Mouse (Mus musculus) cerebellum, postnatal 4 days (tissue): ENCODE measurements at regions not wholly inside any gene's neighbourhood (a gene's known extent, or its start where the extent isn't known, plus 50 kb on each side); places are given as distances from the start of the nearest gene placed in this dataset.
A peak's percentile ranks its signal among the peaks of the same experiment; 100 is the strongest.

Experiments
- DNase-seq, 2 experiments: peaks; one replicate each; pipeline ENCODE4 v3.0.0; 2022; ENCODE audit warnings: low spot score in 2 of 2, mixed read lengths in 1 of 2

DNA sequence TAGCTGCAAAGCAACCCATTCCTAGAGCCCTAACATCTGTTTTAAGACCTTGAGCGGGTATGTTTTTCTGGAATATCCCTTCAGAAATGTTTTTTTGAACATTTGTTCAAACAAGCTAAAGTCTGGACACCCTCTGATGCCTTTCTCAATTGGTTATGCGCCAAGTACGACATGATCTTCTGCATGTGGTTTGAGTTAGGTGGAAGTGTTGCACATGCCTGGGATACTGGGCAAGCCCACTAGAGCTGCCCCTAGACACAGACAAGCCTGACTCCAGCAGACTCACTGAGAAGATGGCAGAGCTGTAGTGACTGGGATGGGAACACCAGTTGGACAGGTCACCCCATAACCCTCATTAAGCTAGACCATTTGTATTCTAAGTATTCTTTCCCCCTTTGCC, 153.2 kb upstream of the Cypt2 start:
- no peak for DNase-seq

DNA sequence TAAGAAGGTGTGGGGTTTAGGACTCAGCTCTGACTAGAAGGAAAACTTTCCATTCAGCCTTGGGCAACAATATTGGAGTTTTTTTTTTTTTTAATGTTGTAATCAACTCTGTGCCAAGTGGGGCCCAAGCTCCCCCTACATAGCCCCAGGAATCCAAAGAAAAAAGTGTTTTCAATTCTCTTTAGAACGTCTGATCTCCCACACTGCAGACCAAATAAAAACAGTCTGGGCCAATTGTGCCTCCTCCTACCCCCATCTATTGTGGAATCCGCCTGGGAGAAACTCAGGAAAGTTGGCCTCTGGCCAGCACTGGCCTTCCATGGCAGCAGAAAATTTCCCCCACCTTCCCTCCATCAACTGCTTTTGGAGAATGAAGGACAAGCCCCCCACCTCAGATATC, 133.3 kb upstream of the Cypt2 start:
- no peak for DNase-seq

DNA sequence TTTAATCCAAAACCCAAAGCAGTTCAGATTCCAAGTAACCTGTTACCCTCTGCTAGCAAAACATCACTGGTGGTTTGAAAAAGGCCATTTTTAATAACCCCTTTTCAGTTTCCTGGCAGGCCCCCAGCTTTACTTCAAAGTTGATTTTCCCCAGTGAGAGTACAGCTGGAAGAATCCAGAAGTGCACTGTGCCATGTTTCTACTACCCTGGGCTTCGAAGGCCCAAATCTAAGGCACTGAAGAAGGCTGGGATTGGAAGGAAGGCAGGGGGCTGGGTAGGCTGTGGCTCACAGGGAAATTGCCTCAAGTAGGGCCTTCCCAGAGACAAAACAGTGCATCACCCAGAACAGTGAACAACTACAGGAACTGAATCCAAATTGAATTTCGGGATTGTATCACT, 131.6 kb upstream of the Cypt2 start:
- no peak for DNase-seq

DNA sequence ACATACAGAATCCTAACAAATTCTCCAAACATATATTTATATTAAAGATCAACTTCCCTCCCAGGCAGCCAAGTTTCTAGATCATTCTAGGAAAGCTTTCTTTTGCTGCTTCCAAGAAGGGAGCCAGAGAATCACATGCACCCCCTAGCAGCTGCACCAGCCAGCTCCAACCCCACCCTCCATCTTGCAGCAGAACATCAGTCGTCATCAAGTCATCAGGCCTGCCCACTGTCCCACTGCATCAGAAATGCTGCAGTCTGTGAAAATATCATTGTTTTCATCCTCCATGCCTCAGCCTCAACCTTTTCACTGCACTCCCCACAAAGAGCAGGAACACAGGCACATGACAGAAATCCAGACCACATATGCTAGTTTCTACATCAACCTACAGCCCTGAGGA, 109.1 kb upstream of the Cypt2 start:
- no peak for DNase-seq

DNA sequence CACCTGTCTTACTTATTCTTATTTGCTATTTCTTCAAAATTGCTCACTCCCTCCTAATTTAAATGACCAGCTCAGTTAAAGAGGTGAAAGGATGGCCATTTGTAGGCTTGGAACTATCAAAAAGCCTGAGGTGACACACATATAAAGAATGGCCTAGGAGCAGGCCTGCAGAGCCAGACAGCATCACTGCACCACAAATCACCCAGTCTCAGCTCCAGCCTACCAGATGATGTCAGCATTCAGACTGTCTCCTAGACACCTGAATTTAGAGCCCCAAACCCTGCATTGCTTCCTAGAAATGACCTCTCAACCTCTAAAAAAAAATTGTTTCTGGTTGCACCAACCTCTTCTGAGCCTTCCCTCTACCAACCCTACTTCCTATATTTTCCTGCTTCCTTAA, 108.5 kb upstream of the Cypt2 start:
- DNase-seq: no peak

DNA sequence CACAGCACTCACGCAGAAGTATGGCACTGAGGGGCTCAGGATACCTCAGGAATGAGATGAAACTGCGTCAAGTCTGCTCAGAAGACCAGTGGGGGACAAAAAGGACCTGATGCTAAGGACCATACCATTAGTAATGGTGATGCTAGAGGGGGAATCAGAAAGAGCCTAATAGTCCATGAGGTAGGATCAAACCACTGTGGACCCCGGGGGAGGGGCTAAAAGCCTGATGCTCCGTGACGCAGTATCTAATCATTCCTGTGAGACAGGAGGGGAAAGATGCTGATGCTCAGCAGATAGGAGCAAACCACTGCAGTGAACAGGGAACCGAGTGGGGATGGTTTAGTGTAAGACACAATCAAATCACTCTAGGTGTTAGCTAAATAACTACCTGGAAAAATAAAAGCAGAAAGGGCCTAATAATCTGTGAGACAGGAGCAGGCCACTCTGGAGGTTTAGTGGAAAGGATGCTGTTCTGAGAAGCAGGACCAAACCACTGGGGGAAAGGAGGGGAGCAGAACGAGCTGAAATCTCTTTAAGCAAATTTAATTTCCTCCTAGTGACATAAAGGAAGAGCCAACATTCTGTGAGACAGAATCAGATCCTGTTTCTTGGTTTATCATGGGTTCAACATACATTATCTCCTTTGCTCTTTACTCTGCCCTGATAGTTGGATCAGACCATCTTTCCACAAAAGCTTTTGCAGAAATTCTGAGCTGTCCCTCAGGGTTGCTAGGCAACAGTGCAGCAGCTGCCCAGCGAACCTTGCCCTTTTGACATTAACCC, 107.7 kb upstream of the Cypt2 start:
- peak; percentile 34 to 68 for DNase-seq

DNA sequence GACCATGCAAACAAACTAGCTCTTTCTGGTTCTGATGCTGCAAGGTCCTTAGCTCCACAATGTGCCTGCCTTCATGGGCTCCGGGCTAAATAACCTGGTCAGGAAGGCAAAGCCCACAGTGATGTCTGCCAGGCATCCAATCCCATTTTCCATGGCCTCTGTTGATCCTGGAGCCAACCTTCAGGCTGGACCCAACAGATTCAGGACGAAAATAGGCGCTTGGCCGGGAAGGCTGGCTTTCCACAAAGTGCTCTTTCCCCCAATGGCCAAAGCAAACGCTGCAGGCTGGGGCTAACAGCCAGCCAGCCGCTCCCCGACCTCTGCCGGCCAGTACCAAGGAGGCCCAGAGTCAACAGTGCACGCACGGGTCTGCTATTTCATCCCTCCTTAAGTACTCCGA, 106.3 kb upstream of the Cypt2 start:
- DNase-seq: no peak

DNA sequence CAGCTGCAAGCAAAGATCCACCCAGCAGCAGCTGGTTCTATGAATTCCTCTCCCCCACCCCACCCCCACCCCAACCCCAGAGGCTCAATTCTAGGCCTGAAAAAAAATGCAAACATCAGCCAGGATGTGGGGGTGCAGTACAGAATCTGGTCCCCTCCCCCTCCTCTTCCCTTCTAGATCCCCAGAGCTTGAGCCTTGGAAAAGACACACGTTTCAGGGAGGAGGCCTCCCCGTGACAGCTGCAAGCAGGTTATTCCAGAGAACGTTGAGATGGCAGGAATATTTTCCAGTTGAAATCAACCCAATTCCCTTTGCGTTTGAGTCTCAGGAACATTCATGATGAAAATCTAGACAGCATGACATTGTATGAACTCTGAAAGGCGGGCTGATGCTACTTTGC, 86.2 kb upstream of the Cypt2 start:
- no peak for DNase-seq

DNA sequence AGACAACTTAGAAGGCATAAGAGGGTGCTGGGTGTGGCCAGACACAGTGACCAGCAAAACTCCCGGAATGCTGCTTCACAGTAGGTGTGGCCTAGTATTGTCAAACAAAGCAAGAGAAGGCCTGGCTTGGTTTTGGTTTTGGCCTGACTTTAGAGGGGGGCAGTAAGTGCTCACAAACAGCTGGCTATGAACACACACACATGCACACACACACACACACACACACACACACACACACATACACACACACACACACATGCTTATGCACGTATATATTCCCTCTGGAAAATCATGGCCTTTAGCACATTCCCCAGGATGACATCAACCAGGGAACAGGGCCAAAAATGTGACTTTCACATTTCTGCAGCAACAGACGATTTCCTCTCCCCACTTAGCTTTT, 78.6 kb upstream of the Cypt2 start:
- DNase-seq: no peak
